In the genomic region with DNA sequence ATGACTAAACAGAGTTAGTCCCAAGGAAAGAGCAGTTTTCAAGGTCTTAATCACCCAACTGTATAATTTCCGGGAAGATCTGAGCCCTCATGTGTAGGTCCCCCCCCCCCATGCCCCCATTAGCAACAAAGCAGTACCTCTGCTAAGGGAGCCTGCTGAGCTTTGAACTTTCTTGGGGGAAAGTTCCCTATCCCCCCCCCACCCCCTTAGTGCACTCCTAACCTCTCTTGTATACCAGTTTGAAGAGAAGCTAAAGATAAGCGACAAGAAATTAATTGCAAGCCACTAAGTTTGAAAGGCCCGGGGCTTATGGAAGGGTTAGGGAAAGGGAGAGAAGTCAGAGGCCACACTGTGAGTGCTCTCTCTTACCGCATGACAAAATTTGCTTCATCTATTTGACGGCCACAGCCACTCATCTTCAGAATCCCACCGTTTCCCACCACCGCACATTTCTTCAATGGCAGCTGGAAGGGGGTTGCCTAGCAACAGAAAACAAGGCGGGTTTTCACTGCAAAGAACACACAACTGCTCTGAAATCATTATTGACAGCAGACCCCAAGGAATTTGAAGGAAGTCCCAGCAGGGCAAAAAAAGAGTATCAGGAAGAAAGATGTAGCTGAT, we compare ENCODE assay signal across 10 mouse cellular contexts.
A peak's percentile ranks its signal among the peaks of the same experiment; 100 is the strongest.
DNase-seq lines count a peak whose midpoint lies in the region; ATAC-seq and TF ChIP-seq lines count a peak whose summit lies in the region.
"Had no signal": no experiment of that assay in that cellular context is flagged by ENCODE, and none has a peak within 500 bp of the region (broad histone marks: within the 10 kb centered on the region; RNA-seq: fewer than 3 reads in every experiment).

No protein-coding gene starts in this region.

- intact Hi-C loops in gastrocnemius, postnatal 36 days (cut with DNase I), result no loop called here

- no peaks in the 10 kb centered on the region for H3K36me3 ChIP-seq in kidney, adult 2 months (ENCODE audit: control insufficient read depth, insufficient read depth, low read length)
- H3K36me3 ChIP-seq in forebrain, embryonic 10.5 days (replicated peaks), result no peaks in the 10 kb centered on the region
- no peaks in the 10 kb centered on the region for H3K36me3 ChIP-seq in hindbrain, embryonic 16.5 days (ENCODE audit: control insufficient read depth, insufficient read depth, low read length)
- no peaks in the 10 kb centered on the region for H3K36me3 ChIP-seq in neural tube, embryonic 12.5 days
- H3K36me3 ChIP-seq: limb, embryonic 12.5 days had no signal

- H3K4me2 ChIP-seq in hindbrain, embryonic 16.5 days (ENCODE audit: low read length), result peak overlapping the region; percentile 16
- H3K4me2 ChIP-seq in neural tube, embryonic 12.5 days (replicated peaks), result peak overlapping the region; percentile 28
- H3K4me2 ChIP-seq: limb, embryonic 12.5 days had no signal

- no peak for TF ChIP-seq POLR2A in kidney, adult 2 months (IDR thresholded peaks at IDR 0.05; ENCODE audit: low read depth, low read length)

- peak; percentile 55 for ATAC-seq in hindbrain, embryonic 16.5 days
- peak; percentile 75 for ATAC-seq in neural tube, embryonic 12.5 days (ENCODE audit: low FRiP score, low read depth)

- TF ChIP-seq CTCF in kidney, adult 2 months (conservative IDR thresholded peaks at IDR 0.05; ENCODE audit: insufficient read depth, insufficient read length, low read depth, low read length), result no peak

- peaks cover 51% of the 10 kb centered on the region for H3K4me1 ChIP-seq in kidney, adult 2 months (ENCODE audit: control insufficient read depth, insufficient read depth, low read length)
- H3K4me1 ChIP-seq in forebrain, embryonic 10.5 days, result peaks cover 56% of the 10 kb centered on the region
- peaks cover 35% of the 10 kb centered on the region for H3K4me1 ChIP-seq in hindbrain, embryonic 16.5 days (ENCODE audit: control insufficient read depth, insufficient read depth, low read depth, low read length)
- peaks cover 48% of the 10 kb centered on the region for H3K4me1 ChIP-seq in neural tube, embryonic 12.5 days

- 30% methylated on average over 8 of the region's 8 CpGs for WGBS in kidney, adult 2 months
- WGBS in forebrain, embryonic 10.5 days, result 15% methylated on average over 8 of the region's 8 CpGs
- WGBS in hindbrain, embryonic 16.5 days, result 6% methylated on average over 8 of the region's 8 CpGs
- WGBS in neural tube, embryonic 12.5 days, result 7% methylated on average over 8 of the region's 8 CpGs

- no peak for DNase-seq in kidney, adult 2 months
- DNase-seq in kidney, adult 8-10 months, result no peak
- peak; percentile 79 for DNase-seq in forebrain, embryonic 10.5 days (ENCODE audit: extremely low spot score, low spot score)
- no peak for DNase-seq in gastrocnemius, postnatal 36 days
- DNase-seq in cerebellum, adult 11 months, result no peak
- no peak for DNase-seq in layer of hippocampus, adult 9-10 months (ENCODE audit: low spot score)
- DNase-seq: adrenal gland, postnatal 36 days had no signal

- H3K9ac ChIP-seq in hindbrain, embryonic 16.5 days (ENCODE audit: low read depth, low read length), result no peak overlapping the region
- no peak overlapping the region for H3K9ac ChIP-seq in neural tube, embryonic 12.5 days
- H3K9ac ChIP-seq: limb, embryonic 12.5 days had no signal

- no peaks in the 10 kb centered on the region for H3K9me3 ChIP-seq in forebrain, embryonic 10.5 days
- no peaks in the 10 kb centered on the region for H3K9me3 ChIP-seq in hindbrain, embryonic 16.5 days (ENCODE audit: control insufficient read depth, low read length)
- H3K9me3 ChIP-seq in neural tube, embryonic 12.5 days, result no peaks in the 10 kb centered on the region
- H3K9me3 ChIP-seq: limb, embryonic 12.5 days had no signal

- H3K27ac ChIP-seq in kidney, adult 2 months (ENCODE audit: insufficient read depth, low read depth, low read length), result peak overlapping the region; percentile 78
- peak overlapping the region; percentile 76 for H3K27ac ChIP-seq in forebrain, embryonic 10.5 days
- H3K27ac ChIP-seq in hindbrain, embryonic 16.5 days (ENCODE audit: low read depth, low read length), result 0 out of 2 replicates have a peak overlapping the region, but pooled peaks have one; percentile 17
- peak overlapping the region; percentile 46; the same call in 1 of the 2 replicates for H3K27ac ChIP-seq in neural tube, embryonic 12.5 days

- no peaks in the 10 kb centered on the region for H3K27me3 ChIP-seq in kidney, adult 2 months (replicated peaks; ENCODE audit: control insufficient read depth, insufficient read depth, low read length)
- no peaks in the 10 kb centered on the region for H3K27me3 ChIP-seq in forebrain, embryonic 10.5 days (ENCODE audit: poor library complexity, severe bottlenecking)
- H3K27me3 ChIP-seq in hindbrain, embryonic 16.5 days (replicated peaks; ENCODE audit: control insufficient read depth, insufficient read depth, low read length), result no peaks in the 10 kb centered on the region
- no peaks in the 10 kb centered on the region for H3K27me3 ChIP-seq in neural tube, embryonic 12.5 days (replicated peaks)
- H3K27me3 ChIP-seq: limb, embryonic 12.5 days had no signal

- no peak overlapping the region for H3K4me3 ChIP-seq in kidney, adult 2 months (ENCODE audit: insufficient read depth, low read depth, low read length)
- peak overlapping the region; percentile 10; the same call in 1 of the 2 replicates for H3K4me3 ChIP-seq in forebrain, embryonic 10.5 days
- H3K4me3 ChIP-seq in hindbrain, embryonic 16.5 days (ENCODE audit: low read length), result no peak overlapping the region
- no peak overlapping the region for H3K4me3 ChIP-seq in neural tube, embryonic 12.5 days
- H3K4me3 ChIP-seq: limb, embryonic 12.5 days had no signal

Comparison
In these comparisons a context has a peak if more than half of its experiments do, and no peak if none do; other contexts are left out.
1. H3K27ac ChIP-seq: peak in every context shown above with its lines; median percentile 78 in kidney, adult 2 months; 76 in forebrain, embryonic 10.5 days; 46 in neural tube, embryonic 12.5 days; 17 in hindbrain, embryonic 16.5 days.